Mouse (Mus musculus): ENCODE measurements around the gene Zfp799.

The Zfp799 gene

GRCm38 (mm10) chr17:32786944-32787343 lies 43.1 kb downstream of the Zfp799 start:
- DNase-seq = no peak

GRCm38 (mm10) chr17:32785656-32786055 lies 44.4 kb downstream of the Zfp799 start:
- DNase-seq = no peak

- no peak for DNase-seq
Observed at GRCm38 (mm10) chr17:32777564-32777963, 52.5 kb downstream of the Zfp799 start.

GRCm38 (mm10) chr17:32771213-32771612 lies 58.8 kb downstream of the Zfp799 start:
- no peak for DNase-seq

GRCm38 (mm10) chr17:32766422-32766821 lies 63.6 kb downstream of the Zfp799 start:
- DNase-seq = no peak
